Mouse (Mus musculus) lung, adult 18-20 months (tissue): ENCODE results near the gene Txndc5.
A peak's percentile ranks its signal among the peaks of the same experiment; 100 is the strongest.

ENCODE experiments used
- DNase-seq, 2 experiments: peaks; one replicate each; pipeline ENCODE4 v3.0.0; 2022; ENCODE audit warnings: mixed read lengths in 2 of 2

The Txndc5 gene

GRCm38 (mm10) chr13:38528687-38529294, at the start of gene Txndc5:
Gene Txndc5 (minus strand): TSS chr13:38528824.
- DNase-seq = peak; percentile 60 to 73

GRCm38 (mm10) chr13:38574668-38575067, 46.0 kb upstream of the Txndc5 start:
- no peak for DNase-seq

GRCm38 (mm10) chr13:38573281-38573680, 44.7 kb upstream of the Txndc5 start:
- DNase-seq = peak in 1 of 2 experiments; percentile 31

GRCm38 (mm10) chr13:38565245-38565644, 36.6 kb upstream of the Txndc5 start:
- no peak for DNase-seq

- DNase-seq = peak; percentile 34 to 44
Measured at GRCm38 (mm10) chr13:38554611-38555010, 26.0 kb upstream of the Txndc5 start.

- DNase-seq = no peak
Measured at GRCm38 (mm10) chr13:38554210-38554609, 25.6 kb upstream of the Txndc5 start.

GRCm38 (mm10) chr13:38548681-38549080, 20.1 kb upstream of the Txndc5 start:
- no peak for DNase-seq

- no peak for DNase-seq
Measured at GRCm38 (mm10) chr13:38547717-38548116, 19.1 kb upstream of the Txndc5 start.

- no peak for DNase-seq
Measured at GRCm38 (mm10) chr13:38546754-38547153, 18.1 kb upstream of the Txndc5 start.

- peak; percentile 36 to 49 for DNase-seq
Measured at GRCm38 (mm10) chr13:38545460-38545859, 16.8 kb upstream of the Txndc5 start.

GRCm38 (mm10) chr13:38544769-38545445, 16.3 kb upstream of the Txndc5 start:
- DNase-seq = no peak

- no peak for DNase-seq
Measured at GRCm38 (mm10) chr13:38543455-38544125, 15.0 kb upstream of the Txndc5 start.

GRCm38 (mm10) chr13:38539192-38539900, 10.7 kb upstream of the Txndc5 start:
- no peak for DNase-seq

- peak in 1 of 2 experiments; percentile 1 for DNase-seq
Measured at GRCm38 (mm10) chr13:38537521-38537920, 8.9 kb upstream of the Txndc5 start.

GRCm38 (mm10) chr13:38534731-38535130, 6.1 kb upstream of the Txndc5 start:
- peak in 1 of 2 experiments; percentile 3 for DNase-seq

GRCm38 (mm10) chr13:38534016-38534415, 5.4 kb upstream of the Txndc5 start:
- no peak for DNase-seq

- no peak for DNase-seq
Measured at GRCm38 (mm10) chr13:38533461-38533860, 4.8 kb upstream of the Txndc5 start.

- DNase-seq = no peak
Measured at GRCm38 (mm10) chr13:38531498-38531897, 2.9 kb upstream of the Txndc5 start.

- DNase-seq = no peak
Measured at GRCm38 (mm10) chr13:38529576-38529975, 952 bp upstream of the Txndc5 start.

- peak; percentile 91 for DNase-seq
Measured at GRCm38 (mm10) chr13:38527797-38528650, 600 bp downstream of the Txndc5 start.

- no peak for DNase-seq
Measured at GRCm38 (mm10) chr13:38527041-38527796, 1.4 kb downstream of the Txndc5 start.
